Mouse (Mus musculus): ENCODE measurements around the gene Ipo5.

DNA sequence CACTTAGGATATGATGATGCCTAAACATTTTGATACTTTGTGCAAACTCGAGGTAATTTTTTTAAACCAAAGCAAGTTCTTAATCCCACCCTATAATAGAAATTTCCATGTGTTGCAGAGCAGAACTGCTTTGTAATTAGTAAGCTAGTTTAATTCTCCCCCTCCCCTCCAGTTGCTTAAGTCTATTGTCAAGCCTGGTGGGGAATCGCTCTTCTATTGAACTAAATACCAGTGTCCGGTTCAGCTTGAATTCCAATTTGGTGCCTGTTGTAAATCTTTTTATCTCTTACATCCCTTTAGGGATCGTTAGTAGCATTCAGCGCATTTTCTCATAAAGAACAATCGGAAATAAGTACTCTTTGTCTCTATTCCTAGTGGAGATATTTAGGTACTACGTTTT lies 1.9 kb downstream of the Ipo5 start:
- TF ChIP-seq EP300 (IDR thresholded peaks at IDR 0.05; ENCODE audit: insufficient read depth, low read depth, low read length) (no peak), POLR2A (IDR thresholded peaks at IDR 0.05; ENCODE audit: insufficient read depth, low read depth, low read length) (no peak)

All from heart, adult 2 months (tissue).